Mouse (Mus musculus): ENCODE results near the gene Txn1.

Txn1 gene

DNA sequence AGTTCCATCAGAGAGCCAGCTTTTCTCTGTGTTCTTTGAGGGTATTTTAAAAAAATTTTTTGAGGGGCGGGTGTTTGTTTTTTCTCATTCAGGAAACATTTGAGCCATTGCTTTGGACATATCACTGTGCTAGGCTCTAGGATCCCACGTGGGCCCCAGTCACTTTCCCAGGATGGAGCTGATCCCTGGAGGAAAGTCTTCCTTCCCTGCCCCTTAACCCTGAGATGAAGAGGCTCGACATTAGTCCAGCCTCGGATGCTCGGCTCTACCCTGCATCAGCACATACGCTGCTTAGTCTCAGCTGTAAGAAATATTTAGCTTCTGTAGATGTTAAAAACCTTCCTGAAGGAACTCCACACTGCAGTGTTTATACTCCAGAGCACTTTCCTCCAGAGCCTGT is 60.3 kb downstream of the Txn1 start:
- no peak for DNase-seq

DNA sequence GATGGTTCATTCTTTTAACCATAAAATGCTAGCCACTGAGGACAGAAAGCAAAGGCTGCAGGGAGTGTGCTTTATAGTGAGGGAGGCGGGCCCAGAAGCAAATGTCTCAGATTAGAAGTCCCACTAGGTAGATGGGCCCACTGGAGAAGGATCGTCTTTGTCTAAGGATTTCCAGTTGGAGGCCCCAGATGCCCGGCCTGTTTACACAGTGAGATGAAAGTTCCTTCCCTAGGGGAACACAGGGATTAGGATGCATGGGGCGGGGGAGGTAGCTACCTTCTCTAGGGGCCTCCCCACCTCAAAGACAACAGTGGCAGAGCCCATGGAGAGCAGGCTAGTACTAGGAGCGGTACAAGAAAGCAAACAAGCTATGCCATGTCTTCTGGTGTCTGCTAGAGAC is 61.1 kb downstream of the Txn1 start:
- DNase-seq = peak in 1 of 2 experiments; percentile 0

Measured in kidney, postnatal 36 days (tissue).